ENCODE assay signal across 9 mouse cellular contexts in genomic region chr12:82700840-82701239, GRCm38 (mm10).
DNase-seq lines count a peak whose midpoint lies in the region; TF ChIP-seq lines count a peak whose summit lies in the region.
"Had no signal": no experiment of that assay in that cellular context is flagged by ENCODE, and none has a peak within 500 bp of the region (broad histone marks: within the 10 kb centered on the region; RNA-seq: fewer than 3 reads in every experiment).

No protein-coding gene starts in this region.

- intact Hi-C loops in gastrocnemius, postnatal 14 days (cut with DNase I; ENCODE audit: low total_unique reads), result loop anchor here (5.0 kb wide), 1 partner anchor 241 kb away; no protein-coding TSS in a partner anchor

- no peak overlapping the region for H3K27ac ChIP-seq in cortical plate, adult 2 months (ENCODE audit: insufficient read depth, low read length)
- H3K27ac ChIP-seq: limb, embryonic 15.5 days had no signal

- H3K4me3 ChIP-seq in cortical plate, adult 2 months (ENCODE audit: insufficient read depth, low read length), result no peak overlapping the region
- H3K4me3 ChIP-seq: limb, embryonic 15.5 days had no signal

- peak; percentile 15 for DNase-seq in gastrocnemius, postnatal 10 days
- DNase-seq in gastrocnemius, postnatal 14 days, result no peak
- peak; percentile 5 to 9 for DNase-seq in urinary bladder, postnatal 36 days (ENCODE audit: low spot score in 2 of 2)
- DNase-seq in urinary bladder, postnatal 25 days (ENCODE audit: low spot score), result no peak
- DNase-seq in layer of hippocampus, adult 8-10 months (ENCODE audit: low spot score in 2 of 2), result peak; percentile 13 to 21
- DNase-seq in mesoderm, embryonic 11.5 days (ENCODE audit: low read depth, low spot score), result peak; percentile 31
- DNase-seq in testis, postnatal 14 days (ENCODE audit: low spot score), result no peak

- TF ChIP-seq CTCF in cortical plate, adult 2 months (IDR thresholded peaks at IDR 0.05; ENCODE audit: extremely low read depth, insufficient read depth, low read length), result peak; percentile 63

- no peak for TF ChIP-seq POLR2A in cortical plate, adult 2 months (IDR thresholded peaks at IDR 0.05; ENCODE audit: extremely low read depth, insufficient read depth, low read length)

- H3K4me1 ChIP-seq in cortical plate, adult 2 months (ENCODE audit: control insufficient read depth, insufficient read depth, low read length), result 0 out of 2 replicates have a peak, but pooled peaks cover 2% of the 10 kb centered on the region

Comparison
In these comparisons a context has a peak if more than half of its experiments do, and no peak if none do; other contexts are left out.
1. DNase-seq: peak in gastrocnemius, postnatal 10 days (single experiment), urinary bladder, postnatal 36 days (2 of 2), layer of hippocampus, adult 8-10 months (2 of 2) and mesoderm, embryonic 11.5 days (single experiment); none in gastrocnemius, postnatal 14 days (single experiment), urinary bladder, postnatal 25 days (single experiment) and testis, postnatal 14 days (single experiment).